Mouse (Mus musculus): ENCODE measurements around the gene Umad1.

The Umad1 gene

GRCm38 (mm10) chr6:8506631-8507030, 247.5 kb downstream of the Umad1 start:
- in situ Hi-C loops (cut with MboI), result loop anchor here (10.0 kb wide), 1 partner anchor 178 kb away; no protein-coding TSS in a partner anchor

Data from mature B cell (primary cell).